Mouse (Mus musculus) neural tube, embryonic 14.5 days (tissue): Measurements from ENCODE around the gene Dtx2. TPM values are rescaled to one million over a fixed set of nuclear protein-coding genes. Genes with fewer than 3 reads are reported as not detected.

Source experiments
- ATAC-seq: fragments of 200-750 bp; cut with Nextera tagmentation; 2 replicates; pipeline ENCODE4 v1.8.0; 2017; ENCODE audit warnings: low read depth, mild to moderate bottlenecking, moderate TSS enrichment, moderate library complexity
- H3K27ac ChIP-seq: fragments of 300-500 bp; sonication (generic); 2 replicates; pipeline ENCODE4 v1.5.1; 2014; ENCODE audit warnings: low read depth, mild to moderate bottlenecking, control low read depth, low read length, moderate library complexity, mixed read lengths
- H3K27me3 ChIP-seq: fragments of 300-500 bp; sonication (generic); 2 replicates; pipeline ENCODE4 v1.6.1; 2014; ENCODE audit warnings: low read length; ENCODE audit not compliant: control insufficient read depth, insufficient read depth
- H3K36me3 ChIP-seq: fragments of 300-500 bp; sonication (generic); 2 replicates; pipeline ENCODE4 v1.6.1; 2014; ENCODE audit warnings: low read length, mixed read lengths; ENCODE audit not compliant: control insufficient read depth, insufficient read depth
- H3K4me1 ChIP-seq: fragments of 300-500 bp; sonication (generic); 2 replicates; pipeline ENCODE4 v1.6.1; 2014; ENCODE audit warnings: low read length; ENCODE audit not compliant: control insufficient read depth, insufficient read depth
- H3K4me2 ChIP-seq: fragments of 300-500 bp; sonication (generic); 2 replicates; pipeline ENCODE4 v1.6.1; 2014; ENCODE audit warnings: mild to moderate bottlenecking, low read depth, low read length, control low read depth
- H3K4me3 ChIP-seq: fragments of 300-500 bp; sonication (generic); 2 replicates; pipeline ENCODE4 v1.5.1; 2014; ENCODE audit warnings: low read depth, low read length, control low read depth, mixed read lengths
- H3K9ac ChIP-seq: fragments of 300-500 bp; sonication (generic); replicated peaks from 2 replicates; pipeline ENCODE4 v1.6.1; 2014; ENCODE audit warnings: low read depth, mild to moderate bottlenecking, control low read depth, low read length, mixed read lengths
- H3K9me3 ChIP-seq: fragments of 300-500 bp; sonication (generic); 2 replicates; pipeline ENCODE4 v1.6.1; 2016; ENCODE audit warnings: low read length; ENCODE audit not compliant: control insufficient read depth
- WGBS: fragments of 180-500 bp; shearing (Covaris S2); extraction: QIAGEN DNeasy Blood & Tissue Kit; methylation state at CpG from one replicate; pipeline ENCODE4 v1.1.7; 2014; 5-methylcytosine and 5-hydroxymethylcytosine counted together
- polyA plus RNA-seq: library from polyadenylated mRNA; unstranded; fragments of >200 nt; fragmentation: Nextera tagmentation; extraction: Ambion mirVana; gene quantifications from 2 replicates; pipeline ENCODE4 v1.2.1, GENCODE M21; 2014

Dtx2 gene
- polyA plus RNA-seq, result 18.9 and 23.3 TPM in 2 replicates

GRCm38 (mm10) chr5:135994725-135995687 lies at the start of gene Dtx2:
Dtx2 (plus strand) TSS chr5:135994800.
- peak; percentile 95 for ATAC-seq
- no peaks in the 10 kb centered on the region for H3K9me3 ChIP-seq
- H3K27ac ChIP-seq, result peak within 1 kb of the TSS; percentile 81
- no peaks in the 10 kb centered on the region for H3K27me3 ChIP-seq
- H3K4me1 ChIP-seq, result peaks cover 5% of the 10 kb centered on the region
- peak within 1 kb of the TSS; percentile 69 for H3K9ac ChIP-seq
- H3K4me2 ChIP-seq, result peak within 1 kb of the TSS; percentile 59
- peak within 1 kb of the TSS; percentile 63 for H3K4me3 ChIP-seq
- peaks cover 3% of the 10 kb centered on the region; the same call in 1 of the 2 replicates for H3K36me3 ChIP-seq
- 1% methylated on average over 47 of the region's 47 CpGs for WGBS

- H3K4me1 ChIP-seq, result no peaks in the 10 kb centered on the region
- H3K4me3 ChIP-seq, result no peak overlapping the region
- ATAC-seq, result no peak
- no peak overlapping the region for H3K27ac ChIP-seq
- H3K9me3 ChIP-seq, result no peaks in the 10 kb centered on the region
- no peak overlapping the region for H3K9ac ChIP-seq
- no peaks in the 10 kb centered on the region for H3K27me3 ChIP-seq
- no peak overlapping the region for H3K4me2 ChIP-seq
- WGBS, result 58% methylated on average over 10 of the region's 10 CpGs
- no peaks in the 10 kb centered on the region for H3K36me3 ChIP-seq
These were observed 48.6 kb upstream of the Dtx2 start for GRCm38 (mm10) chr5:135945916-135946408.

GRCm38 (mm10) chr5:135946621-135947020 lies 48.0 kb upstream of the Dtx2 start:
- no peaks in the 10 kb centered on the region for H3K4me1 ChIP-seq
- H3K4me2 ChIP-seq, result no peak overlapping the region
- no peak for ATAC-seq
- H3K4me3 ChIP-seq, result no peak overlapping the region
- H3K9me3 ChIP-seq, result no peaks in the 10 kb centered on the region
- H3K9ac ChIP-seq, result no peak overlapping the region
- H3K27me3 ChIP-seq, result no peaks in the 10 kb centered on the region
- no peaks in the 10 kb centered on the region for H3K36me3 ChIP-seq
- 78% methylated on average over 4 of the region's 5 CpGs for WGBS
- H3K27ac ChIP-seq, result no peak overlapping the region

- Histone ChIP-seq H3K27ac (no peak overlapping the region), H3K4me1 (no peaks in the 10 kb centered on the region), H3K27me3 (no peaks in the 10 kb centered on the region), H3K4me3 (no peak overlapping the region), H3K4me2 (no peak overlapping the region), H3K36me3 (no peaks in the 10 kb centered on the region), H3K9me3 (no peaks in the 10 kb centered on the region), H3K9ac (no peak overlapping the region)
- 84% methylated on average over 11 of the region's 11 CpGs for WGBS
- no peak for ATAC-seq
These were observed 43.7 kb upstream of the Dtx2 start for GRCm38 (mm10) chr5:135950710-135951412.

GRCm38 (mm10) chr5:135951660-135952059 lies 42.9 kb upstream of the Dtx2 start:
- WGBS, result 95% methylated on average over 2 of the region's 2 CpGs

GRCm38 (mm10) chr5:135952830-135953229 lies 41.8 kb upstream of the Dtx2 start:
- WGBS, result 76% methylated on average over 2 of the region's 2 CpGs
- no peaks in the 10 kb centered on the region for H3K27me3 ChIP-seq

More at GRCm38 (mm10) chr5:135951660-135952059, 42.9 kb upstream of the Dtx2 start:
- no peaks in the 10 kb centered on the region for H3K9me3 ChIP-seq
- H3K36me3 ChIP-seq, result no peaks in the 10 kb centered on the region
- ATAC-seq, result no peak
- no peak overlapping the region for H3K4me3 ChIP-seq
- H3K27ac ChIP-seq, result no peak overlapping the region
- no peak overlapping the region for H3K9ac ChIP-seq
- H3K4me2 ChIP-seq, result no peak overlapping the region
- 0 out of 2 replicates have a peak, but pooled peaks cover under 1% of the 10 kb centered on the region for H3K4me1 ChIP-seq
- no peaks in the 10 kb centered on the region for H3K27me3 ChIP-seq

GRCm38 (mm10) chr5:135956300-135957206 lies 38.0 kb upstream of the Dtx2 start:
- H3K27ac ChIP-seq, result peak overlapping the region; percentile 82
- no peaks in the 10 kb centered on the region for H3K36me3 ChIP-seq
- H3K4me2 ChIP-seq, result peak overlapping the region; percentile 39; the same call in 1 of the 2 replicates
- no peak overlapping the region for H3K9ac ChIP-seq
- no peaks in the 10 kb centered on the region for H3K9me3 ChIP-seq
- H3K4me1 ChIP-seq, result 0 out of 2 replicates have a peak, but pooled peaks cover 5% of the 10 kb centered on the region
- H3K27me3 ChIP-seq, result no peaks in the 10 kb centered on the region
- ATAC-seq, result no peak
- H3K4me3 ChIP-seq, result no peak overlapping the region
- WGBS, result 76% methylated on average over 9 of the region's 9 CpGs

More at GRCm38 (mm10) chr5:135952830-135953229, 41.8 kb upstream of the Dtx2 start:
- Histone ChIP-seq H3K27ac (no peak overlapping the region), H3K4me3 (no peak overlapping the region), H3K9ac (no peak overlapping the region), H3K9me3 (no peaks in the 10 kb centered on the region), H3K4me1 (0 out of 2 replicates have a peak, but pooled peaks cover 5% of the 10 kb centered on the region), H3K4me2 (no peak overlapping the region), H3K36me3 (no peaks in the 10 kb centered on the region)
- ATAC-seq, result no peak
